Comparison of ENCODE assay signal across 9 mouse cellular contexts in genomic region chr1:195241496-195241895, GRCm38 (mm10).
A peak's percentile ranks its signal among the peaks of the same experiment; 100 is the strongest.
DNase-seq lines count a peak whose midpoint lies in the region; ATAC-seq and TF ChIP-seq lines count a peak whose summit lies in the region.
"Had no signal": no experiment of that assay in that cellular context is flagged by ENCODE, and none has a peak within 500 bp of the region (broad histone marks: within the 10 kb centered on the region; RNA-seq: fewer than 3 reads in every experiment).

No protein-coding gene starts in this region.

- H3K4me2 ChIP-seq in kidney, embryonic 15.5 days, result no peak overlapping the region
- H3K4me2 ChIP-seq in embryonic facial prominence, embryonic 14.5 days (ENCODE audit: low read depth, low read length), result no peak overlapping the region
- H3K4me2 ChIP-seq in limb, embryonic 11.5 days (ENCODE audit: low read depth, severe bottlenecking), result no peak overlapping the region
- H3K4me2 ChIP-seq: heart, embryonic 13.5 days had no signal

- H3K27me3 ChIP-seq in kidney, adult 2 months (replicated peaks; ENCODE audit: control insufficient read depth, insufficient read depth, low read length), result no peaks in the 10 kb centered on the region
- H3K27me3 ChIP-seq in kidney, embryonic 15.5 days, result no peaks in the 10 kb centered on the region
- H3K27me3 ChIP-seq in embryonic facial prominence, embryonic 14.5 days (replicated peaks; ENCODE audit: control insufficient read depth, insufficient read depth, low read length), result no peaks in the 10 kb centered on the region
- no peaks in the 10 kb centered on the region for H3K27me3 ChIP-seq in limb, embryonic 11.5 days (ENCODE audit: control insufficient read depth, insufficient read depth, low read length)
- H3K27me3 ChIP-seq: heart, embryonic 13.5 days had no signal

- no peaks in the 10 kb centered on the region for H3K9me3 ChIP-seq in kidney, embryonic 15.5 days (replicated peaks)
- H3K9me3 ChIP-seq in embryonic facial prominence, embryonic 14.5 days (ENCODE audit: control insufficient read depth, low read length), result no peaks in the 10 kb centered on the region
- H3K9me3 ChIP-seq in limb, embryonic 11.5 days (ENCODE audit: control insufficient read depth, low read length), result no peaks in the 10 kb centered on the region
- H3K9me3 ChIP-seq: heart, embryonic 13.5 days had no signal

- ATAC-seq in kidney, embryonic 15.5 days (replicated peaks; ENCODE audit: low FRiP score), result no peak
- no peak for ATAC-seq in embryonic facial prominence, embryonic 14.5 days (ENCODE audit: low read depth)
- ATAC-seq in limb, embryonic 11.5 days (ENCODE audit: insufficient number of reproducible peaks, low FRiP score, low TSS enrichment, low read depth), result no peak

- H3K4me3 ChIP-seq in kidney, adult 2 months (ENCODE audit: insufficient read depth, low read depth, low read length), result no peak overlapping the region
- H3K4me3 ChIP-seq in kidney, embryonic 15.5 days (replicated peaks), result no peak overlapping the region
- no peak overlapping the region for H3K4me3 ChIP-seq in embryonic facial prominence, embryonic 14.5 days (ENCODE audit: low read depth, low read length)
- H3K4me3 ChIP-seq in limb, embryonic 11.5 days (ENCODE audit: low read depth, low read length), result no peak overlapping the region
- H3K4me3 ChIP-seq: heart, embryonic 13.5 days had no signal

- TF ChIP-seq POLR2A in kidney, adult 2 months (IDR thresholded peaks at IDR 0.05; ENCODE audit: low read depth, low read length), result no peak

- DNase-seq in kidney, adult 2 months, result peak; percentile 96
- DNase-seq in adrenal gland, postnatal 14 days, result peak; percentile 99
- DNase-seq in embryonic facial prominence, embryonic 14.5 days (ENCODE audit: low spot score), result peak; percentile 100
- peak; percentile 92 to 96 for DNase-seq in kidney, adult 8-10 months
- DNase-seq in limb, embryonic 11.5 days (ENCODE audit: low spot score), result peak; percentile 100
- peak; percentile 99 to 100 for DNase-seq in right cerebral cortex, adult 2 months (ENCODE audit: low spot score in 2 of 2)
- DNase-seq in urinary bladder, postnatal 14 days (ENCODE audit: low spot score), result peak; percentile 98

- H3K4me1 ChIP-seq in kidney, adult 2 months (ENCODE audit: control insufficient read depth, insufficient read depth, low read length), result no peaks in the 10 kb centered on the region
- no peaks in the 10 kb centered on the region for H3K4me1 ChIP-seq in kidney, embryonic 15.5 days
- no peaks in the 10 kb centered on the region for H3K4me1 ChIP-seq in embryonic facial prominence, embryonic 14.5 days (ENCODE audit: control insufficient read depth, insufficient read depth, low read length)
- H3K4me1 ChIP-seq in limb, embryonic 11.5 days (ENCODE audit: control insufficient read depth, insufficient read depth, low read length), result no peaks in the 10 kb centered on the region
- H3K4me1 ChIP-seq: heart, embryonic 13.5 days had no signal

- H3K27ac ChIP-seq in kidney, adult 2 months (ENCODE audit: insufficient read depth, low read depth, low read length), result no peak overlapping the region
- H3K27ac ChIP-seq in kidney, embryonic 15.5 days, result no peak overlapping the region
- H3K27ac ChIP-seq in embryonic facial prominence, embryonic 14.5 days (replicated peaks; ENCODE audit: low read depth, low read length), result no peak overlapping the region
- H3K27ac ChIP-seq in limb, embryonic 11.5 days (replicated peaks; ENCODE audit: low read depth, low read length), result no peak overlapping the region
- H3K27ac ChIP-seq: heart, embryonic 13.5 days had no signal

- TF ChIP-seq CTCF in kidney, adult 2 months (conservative IDR thresholded peaks at IDR 0.05; ENCODE audit: insufficient read depth, insufficient read length, low read depth, low read length), result no peak

- no peaks in the 10 kb centered on the region for H3K36me3 ChIP-seq in kidney, adult 2 months (ENCODE audit: control insufficient read depth, insufficient read depth, low read length)
- H3K36me3 ChIP-seq in kidney, embryonic 15.5 days, result no peaks in the 10 kb centered on the region
- no peaks in the 10 kb centered on the region for H3K36me3 ChIP-seq in embryonic facial prominence, embryonic 14.5 days (ENCODE audit: control insufficient read depth, insufficient read depth, low read length)
- H3K36me3 ChIP-seq in limb, embryonic 11.5 days (ENCODE audit: control insufficient read depth, insufficient read depth, low read length), result no peaks in the 10 kb centered on the region
- H3K36me3 ChIP-seq: heart, embryonic 13.5 days had no signal

- 6% methylated on average over 30 of the region's 30 CpGs for WGBS in kidney, adult 2 months
- WGBS in kidney, embryonic 15.5 days, result 5% methylated on average over 30 of the region's 30 CpGs
- 7% methylated on average over 30 of the region's 30 CpGs for WGBS in embryonic facial prominence, embryonic 14.5 days
- 4% methylated on average over 30 of the region's 30 CpGs for WGBS in limb, embryonic 11.5 days

- H3K9ac ChIP-seq in kidney, embryonic 15.5 days, result no peak overlapping the region
- no peak overlapping the region for H3K9ac ChIP-seq in embryonic facial prominence, embryonic 14.5 days (ENCODE audit: low read depth, low read length)
- no peak overlapping the region for H3K9ac ChIP-seq in limb, embryonic 11.5 days (ENCODE audit: low read length)
- H3K9ac ChIP-seq: heart, embryonic 13.5 days had no signal
